Mouse (Mus musculus) kidney, adult 2 months (tissue): ENCODE data around the gene Plekho1.

Experiments
- CTCF ChIP-seq: fragments of 200-500 bp; conservative IDR thresholded peaks from 2 replicates; pipeline ENCODE4 v1.5.1; 2011; ENCODE audit warnings: low read depth, mild to moderate bottlenecking, control low read depth, low read length, moderate library complexity, mixed read lengths; ENCODE audit not compliant: insufficient read depth, insufficient read length
- POLR2A ChIP-seq: fragments of 200-500 bp; IDR thresholded peaks from one replicate; pipeline ENCODE4 v1.6.1; 2011; ENCODE audit warnings: low read depth, low read length, control low read depth

DNA sequence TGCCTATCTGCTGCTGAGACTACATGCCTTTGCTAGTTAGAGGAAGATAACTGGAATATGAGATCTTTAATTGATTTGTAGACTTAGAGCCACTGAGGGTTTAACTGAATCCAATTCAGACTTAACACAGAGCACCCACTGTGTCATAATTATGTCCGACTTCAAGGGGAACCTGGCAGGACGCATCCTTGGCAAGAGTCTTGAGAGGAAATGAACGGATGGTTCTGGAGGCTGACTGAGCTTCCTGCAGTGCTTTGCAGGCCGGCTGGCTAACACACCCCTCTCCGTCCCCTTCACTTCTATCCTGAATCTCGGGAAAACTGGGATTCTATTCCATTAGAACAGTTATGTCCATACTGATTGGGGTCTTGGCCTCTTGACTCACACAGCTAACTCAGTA, 12.7 kb upstream of the Plekho1 start:
- TF ChIP-seq POLR2A (no peak), CTCF (no peak)
